18 mouse cellular contexts compared by ENCODE assay signal in the genomic region with DNA sequence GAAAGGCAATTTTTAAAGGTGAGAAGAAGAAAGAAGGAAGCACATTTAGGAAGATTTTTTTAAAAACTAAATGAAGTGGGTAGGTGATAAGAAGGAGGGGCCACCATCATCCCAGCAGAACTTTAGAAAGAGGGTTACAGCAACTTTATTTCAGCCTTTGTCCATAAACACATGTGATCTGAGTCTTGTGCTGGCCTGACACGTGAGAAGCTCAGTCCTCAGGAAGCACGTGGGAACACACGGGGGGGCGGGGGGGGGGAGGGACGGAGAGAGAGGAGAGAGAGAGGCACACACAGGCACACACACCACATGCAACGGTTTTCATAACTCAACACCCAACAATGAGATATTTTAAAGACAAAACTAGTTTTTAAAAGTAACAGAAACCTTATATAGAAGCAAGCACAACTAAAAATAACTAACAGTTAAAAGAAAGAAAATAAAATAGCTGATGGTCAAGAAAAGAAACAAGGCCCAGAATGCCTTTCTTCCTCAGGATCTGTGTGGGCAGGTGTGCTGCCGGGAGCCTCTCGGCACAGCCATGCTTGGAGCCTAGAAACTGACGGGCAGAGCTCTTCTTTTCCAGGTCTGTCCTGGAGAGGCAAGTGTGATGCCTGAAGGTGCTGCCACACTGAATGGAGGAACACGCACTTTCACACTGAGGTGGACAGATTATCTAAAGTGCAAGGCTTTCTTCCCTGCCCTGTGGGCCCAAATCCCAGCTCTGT. TPM values are rescaled to one million over a fixed set of nuclear protein-coding genes. Genes with fewer than 3 reads are reported as not detected.
DNase-seq lines count a peak whose midpoint lies in the region; ATAC-seq lines count a peak whose summit lies in the region.
"Had no signal": no experiment of that assay in that cellular context is flagged by ENCODE, and none has a peak within 500 bp of the region (broad histone marks: within the 10 kb centered on the region; RNA-seq: fewer than 3 reads in every experiment).

No protein-coding gene starts in this region.

- H3K36me3 ChIP-seq in embryonic facial prominence, embryonic 14.5 days (ENCODE audit: control insufficient read depth, insufficient read depth, low read length), result no peaks in the 10 kb centered on the region
- H3K36me3 ChIP-seq in macrophage (ENCODE audit: inconsistent target), result no peaks in the 10 kb centered on the region
- H3K36me3 ChIP-seq: embryonic facial prominence, embryonic 15.5 days; forebrain, embryonic 15.5 days; hindbrain, embryonic 15.5 days; midbrain, embryonic 12.5 days had no signal

- no peak for ATAC-seq in embryonic facial prominence, embryonic 14.5 days (ENCODE audit: low read depth)
- ATAC-seq: forebrain, embryonic 15.5 days had no signal

- H3K27ac ChIP-seq in embryonic facial prominence, embryonic 14.5 days (replicated peaks; ENCODE audit: low read depth, low read length), result no peak overlapping the region
- H3K27ac ChIP-seq in macrophage, result peak overlapping the region; percentile 81
- H3K27ac ChIP-seq: embryonic facial prominence, embryonic 15.5 days; forebrain, embryonic 15.5 days; hindbrain, embryonic 15.5 days; layer of hippocampus, adult 2 months; midbrain, embryonic 12.5 days had no signal

- H3K4me2 ChIP-seq in embryonic facial prominence, embryonic 14.5 days (ENCODE audit: low read depth, low read length), result no peak overlapping the region
- H3K4me2 ChIP-seq: embryonic facial prominence, embryonic 15.5 days; forebrain, embryonic 15.5 days; hindbrain, embryonic 15.5 days; lung, embryonic 14.5 days; midbrain, embryonic 12.5 days had no signal

- no peaks in the 10 kb centered on the region for H3K79me2 ChIP-seq in macrophage (ENCODE audit: inconsistent target)

- H3K27me3 ChIP-seq in embryonic facial prominence, embryonic 14.5 days (replicated peaks; ENCODE audit: control insufficient read depth, insufficient read depth, low read length), result no peaks in the 10 kb centered on the region
- H3K27me3 ChIP-seq: embryonic facial prominence, embryonic 15.5 days; forebrain, embryonic 15.5 days; hindbrain, embryonic 15.5 days; midbrain, embryonic 12.5 days had no signal

- no peak overlapping the region for H3K9ac ChIP-seq in embryonic facial prominence, embryonic 14.5 days (ENCODE audit: low read depth, low read length)
- H3K9ac ChIP-seq: embryonic facial prominence, embryonic 15.5 days; forebrain, embryonic 15.5 days; hindbrain, embryonic 15.5 days; lung, embryonic 14.5 days; midbrain, embryonic 12.5 days had no signal

- DNase-seq in embryo, embryonic 10.5 days (ENCODE audit: low spot score), result peak; percentile 19
- no peak for DNase-seq in embryo, embryonic 9.5 days (ENCODE audit: extremely low spot score)
- DNase-seq in kidney, adult 9 months, result peak; percentile 57
- no peak for DNase-seq in kidney, postnatal 4 days
- peak; percentile 30 for DNase-seq in embryonic facial prominence, embryonic 14.5 days (ENCODE audit: low spot score)
- no peak for DNase-seq in urinary bladder, postnatal 14 days (ENCODE audit: low spot score)
- DNase-seq in adrenal gland, postnatal 10 days, result no peak
- DNase-seq: cerebellum, adult 18-20 months; gastrocnemius, postnatal 14 days; lung, embryonic 14.5 days had no signal

- H3K4me3 ChIP-seq in embryonic facial prominence, embryonic 14.5 days (ENCODE audit: low read depth, low read length), result no peak overlapping the region
- H3K4me3 ChIP-seq in macrophage (ENCODE audit: inconsistent target), result no peak overlapping the region
- H3K4me3 ChIP-seq: embryonic facial prominence, embryonic 15.5 days; forebrain, embryonic 15.5 days; hindbrain, embryonic 15.5 days; layer of hippocampus, adult 2 months; midbrain, embryonic 12.5 days had no signal

- no peaks in the 10 kb centered on the region for H3K9me3 ChIP-seq in embryonic facial prominence, embryonic 14.5 days (ENCODE audit: control insufficient read depth, low read length)
- H3K9me3 ChIP-seq: embryonic facial prominence, embryonic 15.5 days; forebrain, embryonic 15.5 days; hindbrain, embryonic 15.5 days; midbrain, embryonic 12.5 days had no signal

- WGBS in embryonic facial prominence, embryonic 14.5 days, result 28% methylated on average over 10 of the region's 10 CpGs
- WGBS in macrophage (ENCODE audit: missing documents), result 40% methylated on average over 5 of the region's 10 CpGs

- peaks cover 7% of the 10 kb centered on the region for H3K4me1 ChIP-seq in embryonic facial prominence, embryonic 14.5 days (ENCODE audit: control insufficient read depth, insufficient read depth, low read length)

RNA-seq across cellular contexts. Expression of a gene that starts 43.1 kb away (rescaled TPM):
- polyA plus RNA-seq in embryonic facial prominence, embryonic 14.5 days (2014; fragmentation: Nextera tagmentation; extraction: Ambion mirVana), result 0.10 TPM in 1 of 2 replicates, not detected in the other
- under 1 TPM in 1 of 26 experiments, not detected in 25; 0.21 TPM for total RNA-seq in macrophage (2018; cell fraction: chromatin; rRNA removed)
- under 1 TPM in 11 of 26 experiments, not detected in 15; 0.05 to 0.17 (median 0.09) TPM for total RNA-seq in macrophage (2018; cell fraction: cytosol; rRNA removed)
- total RNA-seq in macrophage (2018; cell fraction: nucleus; rRNA removed), result under 1 TPM in 3 of 26 experiments, not detected in 23; 0.27 to 0.36 (median 0.28) TPM
- polyA plus RNA-seq in macrophage (2018), result not detected in 3 replicates
- not detected for total RNA-seq in adrenal gland, postnatal 10 days (2021)
- total RNA-seq: gastrocnemius, postnatal 14 days; layer of hippocampus, adult 2 months had no signal
- polyA plus RNA-seq: embryonic facial prominence, embryonic 15.5 days; forebrain, embryonic 15.5 days; heart, embryonic 14.5 days; hindbrain, embryonic 15.5 days; lung, embryonic 14.5 days; midbrain, embryonic 12.5 days; small intestine, adult 2 months had no signal

RNA-seq across cellular contexts. Expression of a gene that starts 50.6 kb away (rescaled TPM):
- polyA plus RNA-seq in embryonic facial prominence, embryonic 14.5 days (2014; fragmentation: Nextera tagmentation; extraction: Ambion mirVana), result 0.97 and 1.7 TPM in 2 replicates
- 1 to 10 TPM in 13 of 26 experiments, under 1 TPM in 10, not detected in 3; 0.16 to 2.2 (median 1.1) TPM for total RNA-seq in macrophage (2018; cell fraction: chromatin; rRNA removed)
- 1 to 10 TPM in 9 of 26 experiments, under 1 TPM in 17; 0.23 to 1.6 (median 0.93) TPM for total RNA-seq in macrophage (2018; cell fraction: cytosol; rRNA removed)
- 1 to 10 TPM in 18 of 26 experiments, under 1 TPM in 8; 0.19 to 3.0 (median 1.2) TPM for total RNA-seq in macrophage (2018; cell fraction: nucleus; rRNA removed)
- 0.42 to 1.1 TPM (median 0.66 TPM) in 3 replicates for polyA plus RNA-seq in macrophage (2018)
- 1 to 10 TPM; 2.9 to 5.1 TPM for total RNA-seq in adrenal gland, postnatal 10 days (2021)

Comparison
In these comparisons a context has a peak if more than half of its experiments do, and no peak if none do; other contexts are left out.
1. DNase-seq: peak in embryo, embryonic 10.5 days (single experiment), kidney, adult 9 months (single experiment) and embryonic facial prominence, embryonic 14.5 days (single experiment); none in embryo, embryonic 9.5 days (single experiment), kidney, postnatal 4 days (0 of 2), urinary bladder, postnatal 14 days (single experiment) and adrenal gland, postnatal 10 days (single experiment).